Mouse (Mus musculus) heart, adult 2 months (tissue): ENCODE data around the gene Ier5l. TPM values are rescaled to one million over a fixed set of nuclear protein-coding genes. Genes with fewer than 3 reads are reported as not detected.

Experiments used
- DNase-seq, 2 experiments: peaks; one replicate each; pipeline ENCODE4 v3.0.0; 2021
- H3K27ac ChIP-seq: fragments of 200-600 bp; 2 replicates; pipeline ENCODE4 v1.8.1; 2022
- H3K27me3 ChIP-seq: fragments of 200-500 bp; 2 replicates; pipeline ENCODE4 v1.6.1; 2012; ENCODE audit warnings: mild to moderate bottlenecking, low read length, inconsistent platforms, mixed read lengths; ENCODE audit not compliant: control insufficient read depth, insufficient read depth
- H3K36me3 ChIP-seq: fragments of 200-500 bp; 2 replicates; pipeline ENCODE4 v1.6.1; 2012; ENCODE audit warnings: low read length, inconsistent platforms; ENCODE audit not compliant: control insufficient read depth, insufficient read depth
- H3K4me1 ChIP-seq: fragments of 200-500 bp; 2 replicates; pipeline ENCODE4 v1.6.1; 2011; ENCODE audit warnings: low read length; ENCODE audit not compliant: control insufficient read depth, insufficient read depth
- H3K4me3 ChIP-seq: fragments of 200-600 bp; 2 replicates; pipeline ENCODE4 v1.8.1; 2022
- H3K79me2 ChIP-seq: fragments of 200-500 bp; replicated peaks from 2 replicates; pipeline ENCODE4 v1.6.1; 2012; ENCODE audit warnings: mild to moderate bottlenecking, inconsistent platforms, low read length, moderate library complexity, mixed read lengths; ENCODE audit not compliant: control insufficient read depth, insufficient read depth
- H3K9ac ChIP-seq: fragments of 200-500 bp; 2 replicates; pipeline ENCODE4 v1.6.1; 2012; ENCODE audit warnings: low read depth, mild to moderate bottlenecking, control low read depth, inconsistent platforms, low read length, mixed read lengths
- CTCF ChIP-seq: fragments of 200-600 bp; IDR thresholded peaks from 2 replicates; pipeline ENCODE4 v1.8.1; 2022; ENCODE audit warnings: antibody characterized with exemption, mild to moderate bottlenecking, moderate library complexity
- EP300 ChIP-seq: fragments of 200-500 bp; IDR thresholded peaks from 2 replicates; pipeline ENCODE4 v1.6.1; 2011; ENCODE audit warnings: low read depth, low read length, control low read depth; ENCODE audit not compliant: insufficient read depth
- POLR2A ChIP-seq: fragments of 200-500 bp; IDR thresholded peaks from 2 replicates; pipeline ENCODE4 v1.6.1; 2011; ENCODE audit warnings: mild to moderate bottlenecking, low read depth, low read length, control low read depth; ENCODE audit not compliant: insufficient read depth
- WGBS: fragments of 180-500 bp; shearing (Covaris S2); methylation state at CpG from one replicate; pipeline ENCODE4 v1.1.7; 2018; 5-methylcytosine and 5-hydroxymethylcytosine counted together
- intact Hi-C: fragments of 180-260 bp; cut with DNase I; formaldehyde crosslinking; loops from one replicate; pipeline ENCODE4 v1.15.1; 2025
- polyA plus RNA-seq: library from polyadenylated mRNA; depleted of rRNA; stranded (reverse); fragments of >200 nt; gene quantifications from 2 replicates; pipeline ENCODE4 v1.2.3, GENCODE M21; 2012
- total RNA-seq, 2 experiments: library from RNA; stranded (reverse); gene quantifications; 2 replicates each; pipeline ENCODE4 v1.2.3; 2021

Ier5l gene
- total and polyA plus RNA-seq, 3 experiments, result 2.8 to 5.6 (median 3.0) TPM

DNA sequence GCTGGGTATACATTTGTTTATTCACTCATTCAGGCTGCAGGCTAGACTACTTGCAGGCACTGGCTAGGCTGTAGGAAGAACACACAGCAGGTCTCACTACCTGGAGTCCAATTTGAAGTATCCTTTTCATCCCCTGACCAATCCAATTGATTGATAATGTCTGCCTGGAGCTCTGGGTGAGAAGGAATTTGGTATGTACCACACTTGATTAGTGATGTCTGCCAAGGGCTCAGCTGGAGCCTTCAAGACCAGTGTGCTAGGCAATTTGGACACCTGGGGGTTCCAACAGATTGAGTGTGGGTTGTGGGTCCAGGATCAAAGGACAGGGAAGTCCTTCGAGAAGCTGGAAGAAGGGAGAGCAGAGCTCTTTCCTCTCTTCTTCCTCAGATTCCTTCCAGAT lies 4.5 kb upstream of the Ier5l start:
- H3K9ac ChIP-seq, result no peak overlapping the region
- H3K4me3 ChIP-seq, result no peak overlapping the region
- no peaks in the 10 kb centered on the region for H3K27me3 ChIP-seq
- no peaks in the 10 kb centered on the region for H3K36me3 ChIP-seq
- no peak for TF ChIP-seq CTCF
- TF ChIP-seq POLR2A, result no peak
- TF ChIP-seq EP300, result no peak
- no peak for DNase-seq
- H3K4me1 ChIP-seq, result no peaks in the 10 kb centered on the region
- no peaks in the 10 kb centered on the region for H3K79me2 ChIP-seq
- intact Hi-C loops, result no loop called here
- 65% methylated on average over 1 of the region's 1 CpGs for WGBS
- no peak overlapping the region for H3K27ac ChIP-seq

GRCm38 (mm10) chr2:30476241-30476640 lies 2.2 kb upstream of the Ier5l start:
- H3K4me1 ChIP-seq, result peaks cover 2% of the 10 kb centered on the region; the same call in 1 of the 2 replicates
- TF ChIP-seq EP300 (no peak), CTCF (no peak), POLR2A (no peak)
- no peak overlapping the region for H3K27ac ChIP-seq
- 89% methylated on average over 2 of the region's 2 CpGs for WGBS
- no peaks in the 10 kb centered on the region for H3K36me3 ChIP-seq
- H3K9ac ChIP-seq, result no peak overlapping the region
- DNase-seq, result no peak
- intact Hi-C loops, result no loop called here
- no peaks in the 10 kb centered on the region for H3K79me2 ChIP-seq
- H3K27me3 ChIP-seq, result no peaks in the 10 kb centered on the region
- H3K4me3 ChIP-seq, result no peak overlapping the region

DNA sequence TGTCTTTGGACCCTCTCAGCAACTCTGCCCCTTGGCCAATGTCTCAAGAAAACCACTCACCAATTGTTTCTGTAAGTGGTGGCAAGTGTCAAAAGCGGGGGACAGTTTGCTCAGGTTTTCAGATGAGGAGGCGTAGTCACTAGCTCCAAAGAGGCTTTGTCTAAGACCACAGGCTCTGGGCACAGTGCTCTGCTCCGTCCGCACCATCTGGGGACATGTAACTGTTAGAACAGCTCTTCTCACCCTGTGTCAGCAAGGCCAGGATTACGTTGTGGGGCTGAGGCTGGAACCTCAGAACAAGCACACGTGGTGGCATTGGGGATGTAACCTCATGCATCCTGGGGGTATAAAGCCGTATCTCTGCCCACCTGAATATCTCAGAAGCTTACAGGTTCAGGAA lies 1.4 kb upstream of the Ier5l start:
- intact Hi-C loops, result loop anchor here (2.0 kb wide), 1 partner anchor 113 kb away; no protein-coding TSS in a partner anchor
- WGBS, result 96% methylated on average over 7 of the region's 7 CpGs

GRCm38 (mm10) chr2:30474776-30475175 lies 757 bp upstream of the Ier5l start:
- intact Hi-C loops, result loop anchor here (2.0 kb wide), 1 partner anchor 114 kb away; no protein-coding TSS in a partner anchor
- Histone ChIP-seq H3K9ac (no peak overlapping the region), H3K79me2 (no peaks in the 10 kb centered on the region), H3K36me3 (no peaks in the 10 kb centered on the region), H3K27ac (no peak overlapping the region), H3K4me1 (peaks cover 2% of the 10 kb centered on the region; the same call in 1 of the 2 replicates), H3K27me3 (no peaks in the 10 kb centered on the region), H3K4me3 (no peak overlapping the region)
- 64% methylated on average over 4 of the region's 4 CpGs for WGBS
- TF ChIP-seq POLR2A, result no peak
- no peak for TF ChIP-seq EP300
- no peak for TF ChIP-seq CTCF
- no peak for DNase-seq

More for the DNA sequence above, 1.4 kb upstream of the Ier5l start:
- Histone ChIP-seq H3K27ac (no peak overlapping the region), H3K4me3 (no peak overlapping the region), H3K4me1 (peaks cover 2% of the 10 kb centered on the region; the same call in 1 of the 2 replicates), H3K79me2 (no peaks in the 10 kb centered on the region), H3K27me3 (no peaks in the 10 kb centered on the region), H3K36me3 (no peaks in the 10 kb centered on the region), H3K9ac (no peak overlapping the region)
- TF ChIP-seq CTCF (no peak), EP300 (no peak), POLR2A (no peak)
- DNase-seq, result no peak

DNA sequence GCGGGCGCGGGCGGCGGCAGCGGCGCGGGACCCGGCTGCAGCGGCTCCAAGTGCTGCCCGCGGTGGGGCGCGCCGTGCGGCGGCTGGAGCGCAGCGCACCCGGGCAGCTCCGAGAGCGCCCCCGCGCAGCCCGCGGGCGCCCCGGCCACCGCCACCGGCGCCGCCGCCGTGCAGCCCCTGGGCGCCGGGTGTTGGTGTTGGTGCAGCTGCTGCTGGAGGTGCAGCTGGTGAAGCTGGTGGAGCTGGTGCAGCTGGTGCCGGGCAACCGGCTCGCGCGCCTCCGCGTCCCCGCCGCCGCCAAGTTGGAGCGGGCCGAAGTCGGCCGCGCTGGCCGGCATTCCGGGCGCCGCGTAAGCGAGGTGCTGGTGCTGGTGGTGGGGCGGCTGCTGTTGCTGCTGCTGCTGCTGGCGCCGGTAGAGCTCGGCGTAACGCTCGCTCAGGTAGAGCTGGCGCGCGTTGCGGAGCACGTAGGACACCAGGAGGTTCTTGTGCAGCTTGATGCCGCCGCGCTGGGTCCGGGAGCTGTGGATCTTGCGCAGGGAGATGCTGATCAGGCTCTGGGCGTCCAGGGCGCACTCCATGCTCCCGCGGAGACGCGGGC lies 488 bp downstream of the Ier5l start:
- peak overlapping the region; percentile 98 for H3K27ac ChIP-seq
- TF ChIP-seq CTCF (no peak; the same call in 1 of the 2 replicates), EP300 (no peak), POLR2A (no peak)
- H3K79me2 ChIP-seq, result no peaks in the 10 kb centered on the region
- no peaks in the 10 kb centered on the region for H3K27me3 ChIP-seq
- DNase-seq, result no peak
- WGBS, result 7% methylated on average over 80 of the region's 80 CpGs
- no peaks in the 10 kb centered on the region for H3K36me3 ChIP-seq
- H3K4me3 ChIP-seq, result peak overlapping the region; percentile 79
- peak overlapping the region; percentile 94 for H3K9ac ChIP-seq
- intact Hi-C loops, result loop anchor here (2.0 kb wide), 2 partner anchors 73 to 115 kb away; no protein-coding TSS in a partner anchor
- H3K4me1 ChIP-seq, result peaks cover 2% of the 10 kb centered on the region

DNA sequence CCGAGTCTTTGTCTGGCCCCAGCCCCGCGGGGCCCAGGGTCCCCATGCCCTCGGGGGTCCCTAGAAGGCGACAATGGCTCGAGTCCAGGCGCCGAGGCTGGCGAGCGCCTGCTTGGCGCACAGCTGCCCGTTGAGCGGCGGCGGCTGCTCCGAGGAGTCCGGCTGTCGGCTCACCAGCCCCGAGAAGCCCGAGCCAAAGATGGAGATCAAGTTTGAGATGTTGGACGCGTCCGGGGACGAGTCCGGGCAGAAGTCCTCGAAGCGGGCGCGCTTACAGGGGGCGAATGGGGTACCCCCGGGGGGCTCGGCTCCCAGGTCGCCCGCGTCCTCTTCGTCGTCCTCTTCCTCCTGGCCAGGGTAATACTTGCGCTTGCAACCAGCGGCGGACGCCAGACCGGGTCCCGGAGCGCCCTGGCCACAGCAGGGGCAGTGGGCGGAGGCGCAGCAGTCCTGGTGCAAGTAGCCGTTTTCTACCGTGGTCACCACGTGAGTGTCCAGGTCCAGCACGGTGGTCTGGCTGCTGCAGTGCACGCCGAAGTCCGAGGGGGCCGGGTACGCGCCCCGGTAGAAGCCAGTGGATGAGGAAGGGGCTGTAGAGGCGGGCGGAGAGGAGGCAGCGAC lies 1.2 kb downstream of the Ier5l start:
- no peaks in the 10 kb centered on the region for H3K27me3 ChIP-seq
- under 1% methylated on average over 59 of the region's 60 CpGs for WGBS
- TF ChIP-seq CTCF (no peak), EP300 (no peak), POLR2A (no peak)
- intact Hi-C loops, result loop anchor here (1.0 to 2.0 kb wide), 2 partner anchors 74 to 246 kb away; no protein-coding TSS in a partner anchor
- no peaks in the 10 kb centered on the region for H3K79me2 ChIP-seq
- DNase-seq, result peak; percentile 71 to 79
- peak overlapping the region; percentile 79 for H3K4me3 ChIP-seq
- H3K36me3 ChIP-seq, result no peaks in the 10 kb centered on the region
- peak overlapping the region; percentile 98 for H3K27ac ChIP-seq
- H3K4me1 ChIP-seq, result peaks cover 2% of the 10 kb centered on the region
- peak overlapping the region; percentile 94 for H3K9ac ChIP-seq
